Mouse (Mus musculus) lung, postnatal 0 days (tissue): ENCODE data around the gene Surf2. TPM values are rescaled to one million over a fixed set of nuclear protein-coding genes. Genes with fewer than 3 reads are reported as not detected.
A peak's percentile ranks its signal among the peaks of the same experiment; 100 is the strongest.

Source experiments
- ATAC-seq: fragments of 200-750 bp; cut with Nextera tagmentation; 2 replicates; pipeline ENCODE4 v1.8.0; 2017; ENCODE audit warnings: moderate library complexity
- DNase-seq: peaks from one replicate; pipeline ENCODE4 v3.0.0-alpha.2; 2016; ENCODE audit warnings: low spot score
- H3K27ac ChIP-seq: fragments of 300-500 bp; sonication (generic); 2 replicates; pipeline ENCODE4 v1.5.1; 2014; ENCODE audit warnings: antibody characterized with exemption, mild to moderate bottlenecking, low read length, mixed read lengths
- H3K27me3 ChIP-seq: fragments of 300-500 bp; sonication (generic); replicated peaks from 2 replicates; pipeline ENCODE4 v1.6.1; 2014; ENCODE audit warnings: low read length, mixed read lengths; ENCODE audit not compliant: insufficient read depth
- H3K36me3 ChIP-seq: fragments of 300-500 bp; sonication (generic); 2 replicates; pipeline ENCODE4 v1.6.1; 2014; ENCODE audit warnings: low read length, mixed read lengths; ENCODE audit not compliant: insufficient read depth
- H3K4me1 ChIP-seq: fragments of 300-500 bp; sonication (generic); 2 replicates; pipeline ENCODE4 v1.6.1; 2014; ENCODE audit warnings: antibody characterized with exemption, low read depth, low read length, mixed read lengths; ENCODE audit not compliant: insufficient read depth
- H3K4me2 ChIP-seq: fragments of 300-500 bp; sonication (generic); replicated peaks from 2 replicates; pipeline ENCODE4 v1.6.1; 2014; ENCODE audit warnings: low read depth, mild to moderate bottlenecking, low read length, moderate library complexity, mixed read lengths
- H3K4me3 ChIP-seq: fragments of 300-500 bp; sonication (generic); 2 replicates; pipeline ENCODE4 v1.5.1; 2014; ENCODE audit warnings: low read depth, low read length
- H3K9ac ChIP-seq: fragments of 300-500 bp; sonication (generic); replicated peaks from 2 replicates; pipeline ENCODE4 v1.6.1; 2014; ENCODE audit warnings: low read depth, mild to moderate bottlenecking
- H3K9me3 ChIP-seq: fragments of 300-500 bp; sonication (generic); 2 replicates; pipeline ENCODE4 v1.6.1; 2016; ENCODE audit warnings: low read length, mixed read lengths
- CTCF ChIP-seq: IDR thresholded peaks from 2 replicates; pipeline ENCODE4 v1.5.1; 2016; ENCODE audit warnings: antibody characterized with exemption, mild to moderate bottlenecking
- EP300 ChIP-seq: IDR thresholded peaks from 2 replicates; pipeline ENCODE4 v1.6.1; 2016; ENCODE audit warnings: antibody characterized with exemption, mild to moderate bottlenecking, control low read depth
- WGBS: fragments of 180-500 bp; shearing (Covaris S2); extraction: QIAGEN DNeasy Blood & Tissue Kit; methylation state at CpG from one replicate; pipeline ENCODE4 v1.1.7; 2014; 5-methylcytosine and 5-hydroxymethylcytosine counted together
- polyA plus RNA-seq: library from polyadenylated mRNA; unstranded; fragments of >200 nt; fragmentation: Nextera tagmentation; extraction: Ambion mirVana; gene quantifications from 2 replicates; pipeline ENCODE4 v1.2.1, GENCODE M21; 2015

Surf2 gene
- polyA plus RNA-seq, 1 experiment from 2014 or later, result 23.0 TPM

GRCm38 (mm10) chr2:26952866-26953265, 36.7 kb downstream of the Surf2 start:
- no peak overlapping the region for H3K4me3 ChIP-seq
- no peak overlapping the region for H3K4me2 ChIP-seq
- ATAC-seq, result no peak
- peaks cover 23% of the 10 kb centered on the region for H3K36me3 ChIP-seq
- no peak for TF ChIP-seq CTCF
- TF ChIP-seq EP300, result no peak
- H3K27me3 ChIP-seq, result no peaks in the 10 kb centered on the region
- no peak overlapping the region for H3K9ac ChIP-seq
- no peak overlapping the region for H3K27ac ChIP-seq
- H3K9me3 ChIP-seq, result no peaks in the 10 kb centered on the region
- WGBS, result 89% methylated on average over 8 of the region's 8 CpGs
- H3K4me1 ChIP-seq, result no peaks in the 10 kb centered on the region
- DNase-seq, result no peak

- WGBS, result 86% methylated on average over 2 of the region's 2 CpGs
- Histone ChIP-seq H3K9me3 (no peaks in the 10 kb centered on the region), H3K36me3 (peaks cover 27% of the 10 kb centered on the region), H3K4me3 (no peak overlapping the region), H3K4me1 (no peaks in the 10 kb centered on the region), H3K27ac (no peak overlapping the region), H3K4me2 (no peak overlapping the region), H3K27me3 (no peaks in the 10 kb centered on the region), H3K9ac (no peak overlapping the region)
- TF ChIP-seq CTCF (no peak), EP300 (no peak)
- ATAC-seq (no peak), DNase-seq (peak; percentile 42)
Observed at GRCm38 (mm10) chr2:26954735-26955395, 38.7 kb downstream of the Surf2 start.

- no peak for ATAC-seq
- Histone ChIP-seq H3K4me1 (no peaks in the 10 kb centered on the region), H3K27ac (no peak overlapping the region), H3K4me3 (no peak overlapping the region), H3K9me3 (no peaks in the 10 kb centered on the region), H3K4me2 (no peak overlapping the region), H3K27me3 (no peaks in the 10 kb centered on the region), H3K36me3 (peaks cover 35% of the 10 kb centered on the region), H3K9ac (no peak overlapping the region)
- no peak for DNase-seq
- WGBS, result 83% methylated on average over 12 of the region's 12 CpGs
- TF ChIP-seq EP300 (no peak), CTCF (no peak)
Observed at GRCm38 (mm10) chr2:26956811-26957487, 40.8 kb downstream of the Surf2 start.

- Histone ChIP-seq H3K4me2 (no peak overlapping the region), H3K36me3 (peaks cover 36% of the 10 kb centered on the region), H3K9me3 (no peaks in the 10 kb centered on the region), H3K4me1 (no peaks in the 10 kb centered on the region), H3K9ac (no peak overlapping the region), H3K27me3 (no peaks in the 10 kb centered on the region), H3K4me3 (no peak overlapping the region), H3K27ac (no peak overlapping the region)
- ATAC-seq (no peak), DNase-seq (no peak)
- WGBS, result 71% methylated on average over 2 of the region's 2 CpGs
- TF ChIP-seq EP300, result no peak
- TF ChIP-seq CTCF, result no peak
Observed at GRCm38 (mm10) chr2:26957488-26957859, 41.3 kb downstream of the Surf2 start.

- peak; percentile 13 for DNase-seq
Observed at GRCm38 (mm10) chr2:26960756-26961155, 44.6 kb downstream of the Surf2 start.

GRCm38 (mm10) chr2:26963923-26964723, 48.0 kb downstream of the Surf2 start, which contains the start of gene Rexo4:
TSS of gene Rexo4 (minus strand) at chr2:26964386.
- no peak for TF ChIP-seq EP300
- no peak for TF ChIP-seq CTCF
- Histone ChIP-seq H3K4me1 (peaks cover 4% of the 10 kb centered on the region; the same call in 1 of the 2 replicates), H3K27ac (peak within 1 kb of the TSS; percentile 100), H3K9me3 (no peaks in the 10 kb centered on the region), H3K27me3 (no peaks in the 10 kb centered on the region), H3K9ac (peak within 1 kb of the TSS; percentile 85), H3K4me3 (peak within 1 kb of the TSS; percentile 78), H3K4me2 (peak within 1 kb of the TSS; percentile 77), H3K36me3 (peaks cover 14% of the 10 kb centered on the region; the same call in 1 of the 2 replicates)
- WGBS, result under 1% methylated on average over 50 of the region's 50 CpGs
- peak; percentile 96 for DNase-seq
- peak; percentile 94 for ATAC-seq

More at GRCm38 (mm10) chr2:26960756-26961155, 44.6 kb downstream of the Surf2 start:
- H3K36me3 ChIP-seq, result peaks cover 26% of the 10 kb centered on the region
- TF ChIP-seq CTCF, result peak; percentile 53
- TF ChIP-seq EP300, result no peak
- H3K9me3 ChIP-seq, result no peaks in the 10 kb centered on the region
- no peak for ATAC-seq
- H3K4me3 ChIP-seq, result no peak overlapping the region
- no peak overlapping the region for H3K27ac ChIP-seq
- H3K9ac ChIP-seq, result no peak overlapping the region
- peaks cover 4% of the 10 kb centered on the region; the same call in 1 of the 2 replicates for H3K4me1 ChIP-seq
- WGBS, result 77% methylated on average over 4 of the region's 4 CpGs
- no peak overlapping the region for H3K4me2 ChIP-seq
- no peaks in the 10 kb centered on the region for H3K27me3 ChIP-seq
